Mouse (Mus musculus) hematopoietic stem cell, adult 5-6 weeks (primary cell): Measurements from ENCODE around the gene Sephs2. TPM values are rescaled to one million over a fixed set of nuclear protein-coding genes. Genes with fewer than 3 reads are reported as not detected.

ENCODE experiments used
- ATAC-seq, 2 experiments: fragments of 125-278 bp in 1 of 2; replicated peaks in 1 of 2; 2 replicates each; pipeline ENCODE4 v1.8.0; 2016 to 2017; ENCODE audit warnings: inconsistent platforms in 2 of 2, mild to moderate bottlenecking in 2 of 2, moderate number of reproducible peaks in 2 of 2, low read depth in 1 of 2, moderate TSS enrichment in 1 of 2; ENCODE audit not compliant: low FRiP score in 2 of 2, poor library complexity in 2 of 2, severe bottlenecking in 2 of 2, insufficient read depth in 1 of 2, low TSS enrichment in 1 of 2
- total RNA-seq: library from RNA; stranded (forward); fragments of 172-1452, 232-1000 nt; gene quantifications from 2 replicates; pipeline ENCODE4 v1.2.3, GENCODE M21; 2017

Gene Sephs2
- total RNA-seq, 1 experiment from 2014 or later: 79.8 TPM

- peak; percentile 51 to 60 for ATAC-seq
These were observed 4.5 kb upstream of the Sephs2 start for GRCm38 (mm10) chr7:127278311-127278710.

GRCm38 (mm10) chr7:127276519-127276961 lies 2.7 kb upstream of the Sephs2 start:
- no peak for ATAC-seq

- no peak for ATAC-seq
These were observed 534 bp downstream of the Sephs2 start for GRCm38 (mm10) chr7:127273118-127273923.

GRCm38 (mm10) chr7:127272566-127272965 lies 1.3 kb downstream of the Sephs2 start:
- no peak for ATAC-seq

GRCm38 (mm10) chr7:127271093-127271492 lies 2.8 kb downstream of the Sephs2 start:
- ATAC-seq: no peak

- ATAC-seq: no peak
These were observed 3.2 kb downstream of the Sephs2 start for GRCm38 (mm10) chr7:127270666-127271065.

GRCm38 (mm10) chr7:127270256-127270655 lies 3.6 kb downstream of the Sephs2 start:
- peak in 1 of 2 experiments; percentile 32; a peak in 1 of 4 replicates for ATAC-seq

- no peak for ATAC-seq
These were observed 10.3 kb downstream of the Sephs2 start for GRCm38 (mm10) chr7:127263526-127263925.

- no peak for ATAC-seq
These were observed 11.5 kb downstream of the Sephs2 start for GRCm38 (mm10) chr7:127262218-127262961.

GRCm38 (mm10) chr7:127260309-127261111 lies 13.3 kb downstream of the Sephs2 start, which contains the start of gene Dctpp1:
Dctpp1 (minus strand) TSS chr7:127260709.
- ATAC-seq: peak; percentile 96 to 97

GRCm38 (mm10) chr7:127259186-127259905 lies 14.5 kb downstream of the Sephs2 start:
- ATAC-seq: no peak

- ATAC-seq: no peak
These were observed 17.3 kb downstream of the Sephs2 start for GRCm38 (mm10) chr7:127256518-127256917.

GRCm38 (mm10) chr7:127255965-127256364 lies 17.9 kb downstream of the Sephs2 start:
- no peak for ATAC-seq

GRCm38 (mm10) chr7:127255008-127255407 lies 18.8 kb downstream of the Sephs2 start:
- no peak for ATAC-seq

GRCm38 (mm10) chr7:127253821-127254769 lies 19.8 kb downstream of the Sephs2 start:
- ATAC-seq: peak; percentile 70 to 79

GRCm38 (mm10) chr7:127253341-127253740 lies 20.5 kb downstream of the Sephs2 start:
- no peak for ATAC-seq
